Mouse (Mus musculus) ES-CJ7 (cell line): ENCODE measurements around the gene Fam193a.

ENCODE experiments used
- DNase-seq: peaks from one replicate; pipeline ENCODE4 v3.0.0; 2011; ENCODE audit warnings: low read depth, low spot score

The Fam193a gene

DNA sequence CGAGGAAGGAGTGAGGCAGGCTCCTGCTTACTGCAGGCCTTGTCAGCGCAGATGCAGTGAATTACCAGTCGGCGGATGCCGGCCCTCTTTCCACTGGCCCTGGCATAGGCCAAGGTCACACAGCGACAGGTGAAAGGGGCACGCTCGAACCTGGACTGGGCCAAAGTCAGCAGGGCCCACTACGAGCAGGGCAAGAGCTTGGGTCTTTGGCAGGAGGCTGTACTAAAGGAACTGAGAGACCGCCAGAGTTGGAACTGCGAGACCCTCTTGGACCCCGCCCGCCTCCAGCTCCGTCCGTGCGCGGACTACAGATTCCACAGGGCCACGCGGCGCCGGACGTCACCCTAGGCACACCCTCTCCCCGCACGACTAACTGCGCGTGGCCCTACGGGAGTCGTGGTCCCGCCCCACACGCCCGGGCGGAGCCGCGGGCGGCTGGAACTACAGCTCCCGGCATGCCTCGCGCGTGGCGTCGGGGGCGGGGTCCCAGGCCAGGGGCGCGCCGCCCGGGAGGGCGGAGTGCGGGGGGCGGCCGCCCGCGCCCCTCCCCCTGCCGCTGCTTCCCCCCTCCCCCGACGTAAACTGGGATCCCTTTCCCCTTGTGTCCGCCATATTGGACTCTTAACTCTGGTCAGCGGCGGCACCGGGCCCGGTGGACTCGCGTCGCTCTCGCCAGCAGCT is at the start of gene Fam193a:
Fam193a (plus strand) TSS at position 593 of the 681 bp plus-strand sequence.
- DNase-seq, result peak; percentile 94

- no peak for DNase-seq
Observed at GRCm38 (mm10) chr5:34321236-34321635, 48.5 kb upstream of the Fam193a start.

DNA sequence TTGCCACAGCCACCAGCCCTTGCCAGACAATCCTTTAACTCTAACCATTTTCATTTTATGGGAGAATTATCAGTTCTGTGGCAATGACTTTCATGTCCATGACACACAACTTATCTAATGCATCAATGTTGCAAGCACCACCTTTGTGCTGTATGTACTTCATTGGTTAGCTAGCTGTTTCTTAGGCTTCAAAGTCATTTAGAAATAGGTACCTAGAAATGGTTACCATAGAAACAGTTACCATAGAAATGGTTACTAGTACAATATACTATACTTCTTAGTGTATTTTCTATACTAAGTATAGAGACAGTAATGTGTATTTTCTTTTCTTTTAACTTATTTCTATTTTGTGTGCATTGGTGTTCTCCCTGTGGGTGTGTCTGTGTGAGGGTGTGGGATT is 44.4 kb upstream of the Fam193a start:
- no peak for DNase-seq

DNA sequence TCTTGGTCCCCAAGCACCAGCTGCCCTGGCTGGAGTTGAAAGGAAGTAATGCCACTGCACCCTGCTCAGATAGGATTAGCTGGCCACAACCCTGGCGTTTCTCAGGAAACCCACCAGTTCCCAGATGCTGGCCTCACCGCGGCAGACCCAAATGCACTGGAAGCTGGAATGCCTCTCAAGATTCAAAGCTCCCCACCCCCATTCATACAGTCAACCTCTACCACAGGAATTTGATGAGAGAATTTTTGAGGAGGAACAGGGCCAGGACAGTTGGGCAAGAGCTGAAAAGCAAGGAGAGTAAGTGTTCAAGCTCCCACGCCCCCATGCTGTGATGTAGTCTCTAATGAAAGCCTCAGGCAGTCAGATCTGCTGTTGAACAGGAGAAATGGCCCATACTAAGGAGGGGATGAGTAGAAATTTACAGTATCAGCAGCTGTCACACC is 43.5 kb upstream of the Fam193a start:
- peak; percentile 53 for DNase-seq

GRCm38 (mm10) chr5:34326875-34327576 is 42.7 kb upstream of the Fam193a start:
- peak; percentile 82 for DNase-seq

- no peak for DNase-seq
Observed at GRCm38 (mm10) chr5:34330136-34330535, 39.6 kb upstream of the Fam193a start.

GRCm38 (mm10) chr5:34334081-34334480 is 35.7 kb upstream of the Fam193a start:
- no peak for DNase-seq

- DNase-seq, result peak; percentile 56
Observed at GRCm38 (mm10) chr5:34335539-34336096, 34.1 kb upstream of the Fam193a start.

- DNase-seq, result peak; percentile 98
Observed at GRCm38 (mm10) chr5:34336097-34336774, 33.5 kb upstream of the Fam193a start, which contains the start of gene Rnf4. Gene Rnf4 (plus strand): TSS chr5:34336289.

GRCm38 (mm10) chr5:34336775-34337450 is 32.8 kb upstream of the Fam193a start:
- DNase-seq, result peak; percentile 83

GRCm38 (mm10) chr5:34340246-34340645 is 29.5 kb upstream of the Fam193a start:
- no peak for DNase-seq

- no peak for DNase-seq
Observed at GRCm38 (mm10) chr5:34352084-34352631, 17.6 kb upstream of the Fam193a start.

- DNase-seq, result no peak
Observed at GRCm38 (mm10) chr5:34360261-34360660, 9.5 kb upstream of the Fam193a start.

DNA sequence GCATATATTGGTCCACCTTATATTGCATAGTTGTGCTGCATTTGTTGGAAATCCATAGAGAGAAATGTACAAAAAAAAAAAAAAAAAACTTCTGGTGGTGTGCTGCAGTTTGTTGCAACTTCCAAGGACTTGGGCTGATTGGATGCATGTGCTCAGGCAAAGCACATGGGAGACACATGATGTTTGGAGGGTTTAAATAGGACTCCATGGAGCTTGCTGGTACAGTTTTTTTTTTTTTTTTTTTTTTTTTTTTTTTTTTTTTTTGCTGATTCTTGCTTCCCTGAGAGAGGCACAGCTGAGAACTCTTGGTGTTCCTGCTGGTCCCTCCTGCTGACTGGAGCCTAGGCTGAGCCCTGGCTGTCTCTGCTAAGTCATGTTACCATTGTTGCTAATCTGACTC is 6.6 kb upstream of the Fam193a start:
- DNase-seq, result no peak

- DNase-seq, result no peak
Observed at GRCm38 (mm10) chr5:34368551-34369290, 1.0 kb upstream of the Fam193a start.

DNA sequence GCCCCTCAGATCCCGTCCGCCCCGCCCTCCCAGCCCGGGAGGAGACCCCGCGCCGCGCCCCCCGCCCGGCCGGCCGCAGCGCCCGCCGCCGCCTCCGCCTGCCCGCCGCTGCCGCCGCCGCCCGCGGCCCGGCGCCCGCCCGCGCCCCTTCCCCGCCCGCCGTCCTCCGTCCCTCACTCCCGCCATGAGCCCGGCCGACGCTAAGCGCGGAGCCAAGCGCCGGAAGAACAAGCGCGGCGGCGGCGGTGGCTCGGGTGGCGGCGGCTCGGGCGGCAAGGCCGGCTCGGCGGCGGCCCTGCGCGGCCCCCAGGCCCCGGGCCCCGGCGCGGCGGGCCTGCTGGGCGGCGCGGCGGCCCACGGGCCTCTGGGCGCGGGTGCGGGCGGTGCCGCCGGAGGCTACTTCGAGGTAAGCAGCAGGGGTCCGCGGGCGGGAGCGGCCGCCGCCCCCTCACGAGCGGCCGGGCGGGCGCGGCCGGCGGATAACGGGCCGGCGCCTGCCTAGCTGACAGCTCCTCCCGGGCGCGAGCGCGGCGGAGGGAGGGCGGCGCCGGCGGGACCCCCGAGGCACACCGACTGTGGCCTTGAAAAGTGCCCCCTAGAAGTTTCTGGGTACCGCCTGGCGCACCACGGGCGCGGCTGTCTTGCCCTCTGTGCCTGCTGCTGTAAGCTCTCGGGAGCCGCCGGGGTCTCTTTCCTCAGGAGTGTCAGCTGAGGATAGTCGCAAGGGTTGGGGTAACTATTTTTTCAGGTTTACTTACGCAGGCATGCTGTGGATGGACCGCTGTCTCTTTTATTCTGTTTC is 490 bp downstream of the Fam193a start:
- peak; percentile 31 for DNase-seq

- DNase-seq, result no peak
Observed at GRCm38 (mm10) chr5:34370840-34371239, 1.1 kb downstream of the Fam193a start.

GRCm38 (mm10) chr5:34372141-34372540 is 2.4 kb downstream of the Fam193a start:
- DNase-seq, result no peak

GRCm38 (mm10) chr5:34372541-34372940 is 2.8 kb downstream of the Fam193a start:
- DNase-seq, result no peak

DNA sequence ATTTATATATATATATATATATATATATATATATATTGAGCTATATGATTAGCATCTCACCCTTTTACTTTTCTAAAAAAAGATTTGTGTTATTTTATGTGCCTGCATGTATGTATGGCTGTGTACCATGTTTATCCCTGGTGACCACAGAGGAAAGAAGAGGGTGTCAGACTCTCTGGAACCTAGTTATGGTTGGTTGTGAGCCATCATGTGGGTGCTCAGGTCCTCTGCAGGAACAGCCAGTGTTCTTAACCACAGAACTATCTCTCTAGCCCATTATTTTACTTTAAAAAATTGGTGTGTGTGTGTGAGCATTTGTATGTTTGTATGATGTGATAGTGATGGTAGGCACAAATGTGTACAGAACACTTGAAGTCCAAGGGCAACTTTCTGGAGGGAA is 9.1 kb downstream of the Fam193a start:
- DNase-seq, result no peak
